Mouse (Mus musculus): ENCODE measurements around the gene Prkg1. TPM values are rescaled to one million over a fixed set of nuclear protein-coding genes. Genes with fewer than 3 reads are reported as not detected.

Gene Prkg1
- total RNA-seq, 4 experiments from 2014 or later: 20.0 to 24.2 (median 21.2) TPM

DNA sequence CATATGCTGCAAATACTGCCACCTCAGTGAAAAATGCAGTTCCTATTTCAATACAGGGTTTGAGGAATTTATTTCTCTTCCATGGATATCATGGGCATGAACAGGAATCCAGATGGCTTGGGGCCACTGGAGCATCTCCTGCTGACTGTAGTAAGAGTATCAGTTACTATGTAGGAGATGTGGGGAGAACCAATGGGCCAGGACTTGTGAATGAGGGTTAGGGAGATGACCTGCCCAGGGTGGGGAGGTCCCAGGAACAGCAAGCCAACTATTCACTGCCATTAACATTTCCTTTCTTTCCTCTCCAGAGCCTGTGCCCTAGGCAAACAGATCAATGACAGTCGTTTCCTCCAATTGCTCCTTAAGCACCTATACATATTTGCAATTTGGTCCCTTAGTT lies 593.8 kb downstream of the Prkg1 start:
- DNase-seq (ENCODE audit: low spot score in 2 of 2): no peak

DNA sequence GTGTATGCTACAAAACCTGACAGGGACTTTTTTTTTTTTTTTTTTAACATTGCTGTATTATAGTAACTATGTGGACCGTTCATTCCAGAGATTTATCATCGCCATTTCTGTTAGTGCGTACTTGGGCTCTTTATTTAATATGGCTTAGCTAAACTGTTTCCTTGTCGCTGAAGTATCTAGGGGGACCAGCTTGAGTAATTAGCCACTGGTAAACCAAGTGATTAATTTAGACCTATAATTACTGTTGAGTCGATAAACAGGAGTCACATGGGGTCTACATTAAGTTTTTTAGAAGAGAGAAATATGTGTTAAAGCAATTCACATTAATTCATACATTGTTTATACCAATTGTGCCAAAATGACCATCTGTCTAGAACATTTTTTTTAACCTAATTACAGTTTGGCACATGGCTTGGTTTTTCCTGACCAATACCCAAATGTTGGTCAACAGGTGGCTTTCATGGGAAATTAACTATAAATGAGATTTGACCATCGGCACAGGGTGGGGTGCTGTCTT lies 605.8 kb downstream of the Prkg1 start:
- no peak for DNase-seq (ENCODE audit: low spot score in 2 of 2)

DNA sequence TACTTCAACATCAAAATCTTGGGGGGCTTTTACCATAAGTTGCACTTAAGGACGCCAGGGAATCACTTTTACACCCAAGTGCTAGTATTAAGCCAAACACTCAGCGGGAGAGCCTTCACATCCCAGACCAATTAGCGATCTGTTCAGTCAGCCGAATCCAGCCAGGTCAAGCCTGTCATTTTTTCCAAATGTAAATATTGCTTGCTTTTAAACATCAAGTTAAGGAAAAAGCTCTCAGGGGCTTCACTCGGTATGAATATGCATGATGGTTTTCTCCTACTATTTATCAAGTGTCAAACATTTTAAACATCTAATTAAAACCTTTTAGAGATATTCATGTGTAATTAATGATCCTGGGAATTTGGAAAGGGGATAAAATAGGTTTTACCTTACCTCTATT lies 611.4 kb downstream of the Prkg1 start:
- no peak for DNase-seq (ENCODE audit: low spot score in 2 of 2)

DNA sequence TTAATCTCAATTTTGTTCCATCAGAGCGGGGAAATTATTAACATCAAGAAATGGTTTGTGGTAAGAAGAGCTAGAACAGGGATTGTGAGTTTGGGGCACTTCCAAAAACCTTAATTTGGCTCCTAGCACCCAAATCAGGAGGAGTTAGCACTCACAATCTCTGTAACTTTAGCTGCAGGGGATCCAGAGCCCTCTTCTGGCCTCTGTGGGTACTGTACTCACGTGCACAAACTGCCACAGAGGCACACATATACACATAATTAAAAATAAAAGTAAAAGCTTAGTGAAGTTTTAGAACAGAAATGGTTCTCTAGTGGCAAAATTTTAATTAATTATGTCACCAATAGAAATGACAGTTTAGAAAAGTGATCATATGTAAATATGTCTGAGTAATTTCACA lies 614.9 kb downstream of the Prkg1 start:
- no peak for DNase-seq (ENCODE audit: low spot score in 2 of 2)

DNA sequence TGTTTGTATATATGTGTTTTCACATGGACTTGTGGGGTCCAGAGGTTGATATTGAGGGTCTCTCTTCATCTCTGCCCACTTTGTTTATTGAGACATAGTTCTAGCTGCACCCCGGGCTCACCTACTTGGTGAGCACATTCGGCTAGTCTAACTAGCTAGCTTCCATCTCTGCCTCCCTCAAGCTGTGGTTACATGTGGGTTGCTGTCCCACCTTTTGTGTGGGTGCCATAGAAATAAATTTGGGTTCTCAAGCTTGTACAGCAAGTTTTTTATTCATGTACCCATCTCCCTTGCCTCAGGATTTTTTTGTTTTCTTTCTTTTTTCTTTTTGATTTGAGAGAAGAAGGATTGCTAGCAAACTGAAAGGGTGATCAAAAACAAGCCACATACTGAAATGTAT lies 617.4 kb downstream of the Prkg1 start:
- no peak for DNase-seq (ENCODE audit: low spot score in 2 of 2)

DNA sequence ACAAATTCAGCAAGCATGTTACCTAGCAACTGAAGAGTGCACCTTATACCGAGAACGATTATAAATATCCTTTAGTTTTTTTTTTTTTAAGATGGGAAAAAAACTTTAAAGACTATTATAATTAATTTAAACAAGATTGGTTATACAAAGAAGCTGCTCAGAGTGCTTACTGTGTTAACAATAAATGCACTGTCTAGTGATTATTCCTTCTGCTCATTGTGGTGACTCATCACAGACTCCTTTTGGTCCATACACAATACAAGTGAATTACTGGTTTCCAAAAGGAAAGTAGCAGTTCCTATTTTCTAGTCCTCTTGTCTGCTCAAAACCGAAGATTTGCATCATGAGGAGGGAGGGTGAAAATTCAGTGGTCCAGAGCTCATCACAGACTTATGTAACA lies 618.7 kb downstream of the Prkg1 start:
- no peak for DNase-seq (ENCODE audit: low spot score in 2 of 2)

DNA sequence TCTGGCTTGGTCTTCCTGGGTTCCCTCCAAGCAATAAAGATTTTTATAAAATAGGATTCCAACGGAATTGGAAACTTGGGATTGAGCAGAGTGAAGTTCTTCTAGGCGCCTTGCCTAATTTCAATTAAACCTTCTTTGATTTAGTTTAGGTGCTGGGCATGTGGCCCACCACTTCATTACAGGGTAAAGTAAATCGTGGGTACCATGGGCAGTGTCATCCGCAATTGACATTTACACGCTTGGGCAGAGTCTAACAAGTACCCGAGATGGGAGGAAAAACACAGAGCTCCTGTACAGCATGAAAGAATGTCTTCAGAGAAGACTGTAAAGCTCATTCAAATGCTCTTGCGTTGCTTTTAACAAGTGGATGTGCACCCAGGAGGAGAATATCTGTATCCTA lies 622.9 kb downstream of the Prkg1 start:
- no peak for DNase-seq (ENCODE audit: low spot score in 2 of 2)

DNA sequence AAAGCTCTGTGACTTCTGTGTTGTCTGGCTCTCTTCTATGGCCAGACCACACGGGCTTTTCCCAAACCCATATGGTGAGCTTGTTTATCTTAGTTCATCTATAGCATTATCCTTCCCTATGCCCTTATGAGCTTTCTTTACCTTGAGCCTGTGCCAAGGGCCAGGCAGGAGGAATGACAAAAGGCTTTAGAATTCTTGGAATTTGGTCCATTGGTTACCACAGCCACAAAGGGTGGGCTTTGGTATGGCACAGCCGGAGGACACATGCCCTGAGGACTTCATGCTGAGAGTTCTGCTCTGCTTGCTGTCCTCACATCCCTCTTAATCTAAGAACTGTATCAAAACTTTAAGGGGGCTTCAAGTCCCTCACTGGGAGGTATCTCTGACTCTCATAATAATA lies 628.5 kb downstream of the Prkg1 start:
- DNase-seq (ENCODE audit: low spot score in 2 of 2): no peak

DNA sequence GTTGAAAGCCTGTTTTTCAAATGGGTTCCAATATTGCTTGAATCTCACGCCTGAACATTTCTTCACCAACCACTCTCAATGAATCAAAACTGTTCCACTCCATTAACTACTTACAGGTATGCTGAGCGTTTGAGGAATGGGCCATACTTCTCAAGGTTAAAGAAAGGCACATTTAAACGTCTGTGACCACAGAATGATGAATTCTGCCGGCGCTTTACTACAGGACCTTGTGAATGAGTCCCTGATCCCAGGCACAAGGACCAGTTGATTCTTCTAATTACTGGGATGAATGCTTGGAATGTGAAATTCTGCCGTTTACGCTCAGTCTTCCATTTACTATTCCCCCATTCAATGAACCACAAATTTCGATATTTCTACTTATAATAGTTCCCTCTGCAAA lies 632.2 kb downstream of the Prkg1 start:
- no peak for DNase-seq (ENCODE audit: low spot score in 2 of 2)

DNA sequence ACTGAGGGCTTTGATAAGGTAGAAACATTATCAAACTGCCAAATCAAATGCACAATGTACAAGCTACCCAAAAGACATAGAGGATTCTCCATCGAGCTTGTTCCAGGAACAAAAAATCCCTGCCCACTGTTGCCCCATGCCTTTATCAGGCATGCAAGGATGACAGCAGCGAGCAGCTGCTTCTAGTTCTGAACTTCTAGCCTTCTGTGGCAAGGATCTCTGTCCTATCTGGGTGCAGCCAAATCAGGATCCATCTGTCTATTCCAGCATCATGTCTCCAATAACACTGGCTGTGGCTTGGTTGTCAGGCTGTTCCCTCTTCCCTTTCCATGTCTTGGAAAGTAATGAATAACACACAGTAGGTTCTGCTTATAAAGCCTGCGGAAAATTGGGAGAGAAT lies 640.2 kb downstream of the Prkg1 start:
- no peak for DNase-seq (ENCODE audit: low spot score in 2 of 2)

DNA sequence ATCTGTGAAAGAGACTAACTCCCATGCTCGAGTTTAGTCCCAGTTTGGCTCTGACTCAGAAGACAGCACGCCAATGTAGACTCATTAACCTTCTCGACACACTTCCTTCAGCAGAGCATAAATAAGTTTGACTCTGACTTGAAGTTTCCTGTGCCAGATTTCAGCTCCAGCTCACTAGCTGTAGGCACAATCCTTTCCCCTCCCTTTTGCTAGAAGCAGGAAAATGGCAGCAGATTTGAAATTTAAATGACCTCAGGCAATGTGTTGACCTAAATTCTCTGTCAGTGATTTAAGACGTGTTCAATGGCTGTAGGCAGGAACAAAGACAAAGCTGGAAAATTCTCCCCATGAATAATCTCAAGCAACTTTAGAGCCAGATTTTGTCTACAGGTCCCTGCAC lies 650.1 kb downstream of the Prkg1 start:
- DNase-seq (ENCODE audit: low spot score in 2 of 2): peak in 1 of 2 experiments; percentile 15

DNA sequence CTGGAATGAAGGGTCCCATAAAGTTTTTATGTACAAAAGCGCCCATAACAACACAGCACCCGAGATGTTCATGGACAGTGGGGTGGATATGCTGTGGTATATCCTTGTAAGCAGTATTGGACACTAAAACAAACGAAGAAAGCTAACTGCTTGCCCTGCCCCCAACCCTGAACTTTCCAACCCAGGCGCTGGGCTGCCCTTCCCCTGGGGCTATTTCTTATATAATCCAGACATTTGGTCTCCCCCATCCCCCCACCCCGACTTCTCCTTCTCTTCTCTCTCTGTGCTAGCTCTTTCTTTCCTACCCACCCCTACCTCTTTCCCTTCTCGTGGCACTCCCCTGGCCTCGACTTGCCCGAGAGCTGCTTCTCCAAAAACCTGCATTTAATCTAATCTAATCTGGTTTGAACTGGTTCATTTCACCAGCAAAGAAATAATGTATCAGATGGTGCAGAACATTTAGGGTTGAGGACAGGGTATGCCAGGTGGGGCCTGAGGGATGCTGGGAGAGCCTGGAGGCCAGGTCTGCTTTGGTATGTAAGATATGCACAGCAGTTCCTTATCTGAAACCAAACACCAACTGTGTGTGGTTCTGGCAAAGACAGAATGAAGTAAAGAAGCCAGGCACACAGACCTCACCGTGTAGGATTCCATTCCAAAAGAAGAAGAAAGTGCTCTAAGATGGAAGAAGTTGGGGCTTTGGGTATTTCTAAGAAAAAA lies 657.8 kb downstream of the Prkg1 start:
- DNase-seq (ENCODE audit: low spot score in 2 of 2): no peak

DNA sequence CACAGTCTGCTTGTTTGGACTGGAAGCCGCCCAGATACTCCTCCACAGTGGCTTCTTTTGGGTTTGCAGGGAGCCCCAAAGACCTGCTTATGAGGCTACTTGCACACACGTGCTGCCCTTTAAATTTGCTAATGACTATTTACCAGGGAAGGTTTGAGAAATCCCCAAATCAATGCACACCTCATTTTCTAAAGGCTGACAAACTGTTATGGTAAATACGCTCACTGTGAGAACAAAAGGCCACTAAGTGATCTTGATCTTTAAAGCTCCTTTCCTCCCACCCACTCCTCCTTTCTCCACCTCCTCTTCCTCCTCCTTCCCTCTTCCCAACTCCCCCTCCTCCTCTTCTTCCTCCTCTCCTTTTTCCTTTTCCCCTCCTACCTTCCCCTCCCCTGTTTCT lies 658.8 kb downstream of the Prkg1 start:
- no peak for DNase-seq (ENCODE audit: low spot score in 2 of 2)

DNA sequence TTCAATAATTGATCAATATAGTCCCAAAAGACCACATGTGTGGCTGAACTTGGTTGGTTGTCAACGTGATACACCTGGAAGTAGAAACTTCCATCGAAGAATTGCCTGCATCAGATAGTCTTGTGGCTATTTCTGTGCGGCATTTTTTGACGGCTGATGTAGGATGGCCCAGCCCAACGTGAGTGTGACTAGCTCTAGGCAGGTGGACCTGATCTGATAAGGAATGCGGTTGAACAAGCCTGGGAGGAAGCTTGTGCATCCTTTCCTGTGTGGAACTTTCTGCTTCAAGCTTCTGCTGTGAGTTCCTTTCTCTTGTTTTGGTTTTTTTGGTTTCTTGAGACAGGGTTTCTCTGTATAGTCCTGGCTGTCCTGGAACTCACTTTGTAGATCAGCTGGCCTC lies 660.1 kb downstream of the Prkg1 start:
- DNase-seq (ENCODE audit: low spot score in 2 of 2): no peak

DNA sequence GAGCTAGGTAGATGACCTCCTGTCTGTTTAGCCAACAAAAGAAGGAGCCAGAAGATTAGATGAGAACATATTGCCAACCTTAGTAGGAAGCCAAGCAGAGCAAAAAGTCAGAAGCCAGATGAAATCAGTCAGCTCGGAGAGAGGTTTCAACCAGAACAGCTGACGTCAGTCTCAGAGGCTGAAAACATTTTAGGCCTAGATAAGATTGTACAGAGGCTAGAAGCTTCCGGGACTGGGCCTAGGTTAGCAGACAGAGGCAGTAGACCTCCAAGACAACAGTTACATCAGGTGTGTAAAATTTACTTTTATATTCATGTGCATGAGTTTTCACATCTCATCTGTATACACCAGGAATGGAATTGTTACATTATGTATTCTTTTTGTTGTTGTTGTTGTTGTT lies 665.5 kb downstream of the Prkg1 start:
- no peak for DNase-seq (ENCODE audit: low spot score in 2 of 2)

DNA sequence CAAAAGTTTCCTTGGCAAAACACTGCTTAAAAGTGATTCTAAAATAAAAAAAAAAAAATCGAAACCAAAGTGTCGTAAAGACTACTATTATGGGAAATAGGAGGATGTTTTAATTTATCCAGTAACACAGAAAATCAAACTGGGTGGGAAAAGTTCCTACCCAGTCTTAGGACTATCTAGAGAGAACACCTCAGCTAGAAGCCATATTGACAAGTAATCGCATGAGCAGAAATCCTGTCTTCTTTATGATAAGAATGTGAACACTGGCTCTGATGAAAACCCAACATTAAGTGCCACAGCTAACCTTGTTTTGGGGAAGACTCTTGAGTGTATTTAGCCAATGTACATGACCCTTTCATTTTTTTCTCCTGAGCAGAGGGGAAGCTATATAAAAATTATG lies 667.0 kb downstream of the Prkg1 start:
- no peak for DNase-seq (ENCODE audit: low spot score in 2 of 2)

DNA sequence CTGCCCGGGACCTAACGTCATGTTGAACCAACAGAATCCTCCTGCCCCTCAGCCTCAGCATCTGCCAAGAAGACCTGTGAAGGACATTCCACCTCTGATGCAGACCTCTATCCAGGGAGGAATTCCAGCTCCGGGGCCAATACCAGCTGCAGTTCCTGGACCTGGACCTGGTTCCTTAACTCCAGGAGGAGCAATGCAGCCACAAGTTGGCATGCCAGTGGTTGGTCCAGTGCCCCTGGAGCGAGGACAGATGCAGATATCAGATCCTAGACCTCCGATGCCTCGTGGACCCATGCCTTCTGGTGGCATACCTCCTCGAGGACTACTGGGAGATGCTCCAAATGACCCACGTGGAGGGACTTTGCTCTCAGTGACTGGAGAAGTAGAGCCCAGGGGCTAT lies 681.1 kb downstream of the Prkg1 start:
- DNase-seq (ENCODE audit: low spot score in 2 of 2): peak in 1 of 2 experiments; percentile 11

DNA sequence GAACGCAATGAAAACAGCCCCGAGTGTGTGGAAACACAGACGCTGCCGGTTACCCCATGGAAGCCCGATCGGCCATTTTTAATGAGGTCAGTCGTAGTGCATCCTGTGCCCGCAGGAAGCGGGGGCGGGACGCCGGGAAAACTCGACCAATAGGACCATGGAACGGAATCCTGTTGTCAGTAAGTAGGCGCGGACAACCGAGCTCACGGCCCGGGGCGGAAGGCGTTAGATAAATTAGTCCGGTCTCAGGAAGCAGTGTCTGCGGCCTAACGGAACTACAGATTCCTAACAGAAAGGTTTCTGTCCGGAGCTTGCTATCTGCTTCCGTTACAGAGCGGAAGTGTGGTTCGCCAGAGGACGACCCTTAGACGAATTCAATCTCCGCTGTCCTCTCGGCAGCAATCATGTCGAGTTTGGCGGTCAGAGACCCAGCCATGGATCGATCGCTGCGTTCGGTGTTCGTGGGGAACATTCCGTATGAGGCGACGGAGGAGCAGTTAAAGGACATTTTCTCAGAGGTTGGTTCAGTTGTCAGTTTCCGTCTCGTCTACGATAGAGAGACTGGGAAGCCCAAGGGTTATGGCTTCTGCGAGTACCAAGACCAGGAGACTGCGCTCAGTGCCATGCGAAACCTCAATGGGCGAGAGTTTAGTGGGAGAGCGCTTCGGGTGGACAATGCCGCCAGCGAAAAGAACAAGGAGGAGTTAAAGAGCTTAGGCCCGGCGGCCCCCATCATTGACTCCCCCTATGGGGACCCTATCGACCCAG lies 682.0 kb downstream of the Prkg1 start, which contains the start of gene Cstf2t:
TSS of gene Cstf2t (plus strand) at position 176 of the 768 bp plus-strand sequence.
- peak; percentile 99 to 100 for DNase-seq (ENCODE audit: low spot score in 2 of 2)

DNA sequence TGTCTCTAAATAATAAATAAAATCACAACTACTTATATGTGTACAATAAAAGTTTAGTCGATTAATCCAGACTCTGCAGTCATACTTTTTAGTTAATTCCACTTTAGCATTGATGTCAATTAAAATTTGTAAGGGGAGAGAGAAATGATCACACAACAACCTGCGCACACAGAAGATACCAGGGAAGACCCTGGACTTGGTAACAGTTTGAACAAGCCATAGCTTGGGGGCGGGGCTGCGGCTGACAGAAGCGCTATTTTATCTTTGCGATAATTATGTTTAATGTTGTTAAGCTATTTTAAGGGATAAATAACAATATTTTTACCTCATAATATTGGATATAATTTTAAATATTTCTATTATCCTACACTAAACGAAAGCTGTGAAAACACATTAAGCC lies 682.6 kb downstream of the Prkg1 start:
- no peak for DNase-seq (ENCODE audit: low spot score in 2 of 2)

DNA sequence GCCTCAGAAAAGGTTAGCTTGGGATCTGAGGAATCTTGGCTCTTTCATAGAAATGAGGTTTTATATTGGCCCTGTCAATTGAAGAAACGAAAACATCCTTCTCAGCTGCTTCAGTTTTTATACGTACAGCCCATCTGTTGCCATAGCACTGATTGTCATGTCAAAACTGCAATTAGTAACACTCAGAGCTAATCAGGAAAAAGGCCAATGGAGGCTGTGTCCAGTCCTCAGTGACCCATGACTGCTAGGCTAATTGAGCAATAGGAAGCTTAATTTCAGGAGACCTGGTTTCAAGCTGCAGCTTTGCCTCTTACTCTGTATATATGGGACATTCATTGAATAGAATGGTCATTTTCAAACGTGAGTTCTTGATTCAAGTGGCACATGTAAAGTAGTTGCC lies 686.6 kb downstream of the Prkg1 start:
- DNase-seq (ENCODE audit: low spot score in 2 of 2): no peak

DNA sequence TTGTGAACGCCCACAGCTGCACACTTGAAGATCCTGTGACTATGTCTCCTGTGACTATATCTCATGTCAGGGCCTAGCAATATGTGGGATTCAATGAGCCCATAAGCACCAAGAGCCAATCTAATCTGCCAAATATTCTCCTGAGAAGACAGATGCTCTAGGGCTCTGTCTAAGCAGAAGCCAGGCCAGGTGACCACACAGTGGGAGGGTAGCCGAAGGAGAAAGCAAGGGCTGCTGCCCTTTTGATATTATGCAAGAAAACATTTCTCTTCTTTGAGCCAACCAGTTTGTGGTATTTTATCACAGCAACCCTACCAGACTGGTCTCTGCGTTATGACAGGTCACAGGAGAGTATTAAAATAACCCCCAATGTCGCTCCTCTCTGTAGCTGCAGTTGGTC lies 688.7 kb downstream of the Prkg1 start:
- no peak for DNase-seq (ENCODE audit: low spot score in 2 of 2)

DNA sequence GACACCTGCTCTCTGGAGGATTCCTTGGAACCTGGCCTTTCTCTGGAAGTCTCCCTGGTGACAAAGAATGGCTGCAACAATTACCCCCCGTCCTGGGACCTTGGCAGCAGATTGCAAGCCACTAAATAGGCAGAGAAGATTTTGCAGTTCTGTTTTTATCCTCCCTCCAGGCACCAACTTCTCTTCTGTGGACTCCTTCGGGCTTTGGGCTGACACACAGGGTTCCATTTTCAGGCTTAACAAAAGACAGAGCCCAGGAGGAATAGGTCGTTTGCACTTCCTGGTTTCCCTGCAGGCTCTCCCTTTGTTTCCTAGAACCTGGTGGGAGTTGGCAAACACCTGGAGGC lies 690.1 kb downstream of the Prkg1 start:
- DNase-seq (ENCODE audit: low spot score in 2 of 2): no peak
